9 mouse cellular contexts compared by ENCODE assay signal in the genomic region with DNA sequence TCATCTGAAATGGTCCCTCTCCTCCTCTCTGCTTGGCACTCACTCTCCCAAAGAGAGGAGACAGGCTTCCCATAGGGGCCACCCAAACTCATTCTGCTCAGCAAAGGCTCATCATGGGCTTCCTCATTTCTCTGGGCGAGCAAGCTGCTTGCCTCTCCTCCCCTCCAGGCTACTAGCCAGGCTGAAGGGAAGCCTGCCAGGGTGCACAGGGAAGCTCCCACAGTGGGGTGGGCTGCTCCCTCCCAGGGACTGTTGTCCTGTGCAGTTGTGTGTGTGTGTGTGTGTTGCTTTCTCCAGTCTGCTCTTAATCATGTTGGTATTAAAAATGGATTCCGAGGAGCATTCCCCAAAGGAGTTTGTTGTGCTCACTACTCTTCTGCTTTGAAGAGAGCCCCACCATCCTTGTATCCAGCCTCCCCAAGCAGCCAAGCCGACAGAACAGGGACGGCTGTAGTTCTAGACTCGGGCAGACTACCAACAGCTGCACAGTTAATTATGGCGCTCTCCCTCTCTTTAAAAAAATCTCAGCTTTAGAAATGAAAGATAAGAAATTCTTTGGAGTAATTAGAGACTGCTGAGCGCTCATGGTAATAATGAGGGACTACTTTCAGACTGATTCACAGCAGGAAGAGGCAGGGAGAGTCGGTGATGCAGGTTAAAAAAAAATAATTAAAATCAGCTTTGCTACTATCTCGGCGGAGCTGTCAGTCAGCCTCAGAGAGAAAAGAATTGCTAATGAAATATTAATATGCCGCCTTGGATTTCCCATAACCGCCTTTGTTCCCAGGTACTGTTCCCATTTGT.
DNase-seq lines count a peak whose midpoint lies in the region; ATAC-seq and TF ChIP-seq lines count a peak whose summit lies in the region.
"Had no signal": no experiment of that assay in that cellular context is flagged by ENCODE, and none has a peak within 500 bp of the region (broad histone marks: within the 10 kb centered on the region; RNA-seq: fewer than 3 reads in every experiment).

No protein-coding gene starts in this region.

- no peaks in the 10 kb centered on the region for H3K27me3 ChIP-seq in heart, adult 2 months (ENCODE audit: control insufficient read depth, insufficient read depth, low read length)
- H3K27me3 ChIP-seq in heart, embryonic 11.5 days (ENCODE audit: control insufficient read depth, insufficient read depth, low read length) = no peaks in the 10 kb centered on the region
- H3K27me3 ChIP-seq: megakaryocyte, embryonic 14.5 days had no signal

- H3K9ac ChIP-seq in heart, adult 2 months (ENCODE audit: low read depth, low read length) = no peak overlapping the region
- no peak overlapping the region for H3K9ac ChIP-seq in heart, embryonic 11.5 days (ENCODE audit: low read depth, low read length)

- intact Hi-C loops in heart, adult 2 months (cut with DNase I) = no loop called here

- WGBS in heart, adult 2 months = 44% methylated on average over 12 of the region's 12 CpGs
- 51% methylated on average over 12 of the region's 12 CpGs for WGBS in heart, embryonic 11.5 days (ENCODE audit: insufficient replicate concordance)

- peak; percentile 24 to 45 for DNase-seq in heart, adult 2 months
- peak; percentile 32 to 34 for DNase-seq in cerebellum, postnatal 36 days
- DNase-seq in frontal cortex, postnatal 14 days (ENCODE audit: low spot score in 2 of 2) = peak; percentile 32 to 40
- peak; percentile 76 to 84 for DNase-seq in layer of hippocampus, postnatal 10 days (ENCODE audit: low spot score in 2 of 2)
- peak; percentile 43 for DNase-seq in ovary, adult 18-20 months (ENCODE audit: low spot score)
- no peak for DNase-seq in B cell, adult 2 months
- no peak for DNase-seq in spleen, postnatal 36 days (ENCODE audit: low spot score in 2 of 2)

- no peak for ATAC-seq in heart, embryonic 11.5 days (replicated peaks; ENCODE audit: insufficient number of reproducible peaks, low FRiP score, low TSS enrichment)

- H3K27ac ChIP-seq in heart, adult 2 months = no peak overlapping the region
- no peak overlapping the region for H3K27ac ChIP-seq in heart, embryonic 11.5 days (ENCODE audit: low read depth, low read length)

- H3K4me1 ChIP-seq in heart, adult 2 months (ENCODE audit: control insufficient read depth, insufficient read depth, low read length) = no peaks in the 10 kb centered on the region
- H3K4me1 ChIP-seq in heart, embryonic 11.5 days (ENCODE audit: control insufficient read depth, insufficient read depth, low read length) = peaks cover 2% of the 10 kb centered on the region; the same call in 1 of the 2 replicates
- H3K4me1 ChIP-seq: megakaryocyte, embryonic 14.5 days had no signal

- H3K4me2 ChIP-seq in heart, embryonic 11.5 days = no peak overlapping the region

- TF ChIP-seq CTCF in heart, adult 2 months (IDR thresholded peaks at IDR 0.05) = no peak

- TF ChIP-seq POLR2A in heart, adult 2 months (IDR thresholded peaks at IDR 0.05; ENCODE audit: insufficient read depth, low read depth, low read length) = no peak

- H3K79me2 ChIP-seq in heart, adult 2 months (replicated peaks; ENCODE audit: control insufficient read depth, insufficient read depth, low read length) = no peaks in the 10 kb centered on the region

- H3K36me3 ChIP-seq in heart, adult 2 months (ENCODE audit: control insufficient read depth, insufficient read depth, low read length) = no peaks in the 10 kb centered on the region
- H3K36me3 ChIP-seq in heart, embryonic 11.5 days (ENCODE audit: control insufficient read depth, insufficient read depth, low read length) = no peaks in the 10 kb centered on the region

- no peak overlapping the region for H3K4me3 ChIP-seq in heart, adult 2 months
- H3K4me3 ChIP-seq in heart, embryonic 11.5 days (ENCODE audit: low read depth, low read length) = no peak overlapping the region
- H3K4me3 ChIP-seq: megakaryocyte, embryonic 14.5 days had no signal

- H3K9me3 ChIP-seq in heart, embryonic 11.5 days (replicated peaks; ENCODE audit: control insufficient read depth, low read length) = no peaks in the 10 kb centered on the region

- TF ChIP-seq EP300 in heart, adult 2 months (IDR thresholded peaks at IDR 0.05; ENCODE audit: insufficient read depth, low read depth, low read length) = no peak

Comparison
In these comparisons a context has a peak if more than half of its experiments do, and no peak if none do; other contexts are left out.
1. DNase-seq: peak in heart, adult 2 months (2 of 2), cerebellum, postnatal 36 days (2 of 2), frontal cortex, postnatal 14 days (2 of 2), layer of hippocampus, postnatal 10 days (2 of 2) and ovary, adult 18-20 months (single experiment); none in B cell, adult 2 months (0 of 2) and spleen, postnatal 36 days (0 of 2).